Mouse (Mus musculus) heart, adult 10 weeks (tissue): Measurements from ENCODE around the gene Vmn1r64. TPM values are rescaled to one million over a fixed set of nuclear protein-coding genes. Genes with fewer than 3 reads are reported as not detected.

Source experiments
- polyA plus RNA-seq: library from polyadenylated mRNA; stranded (reverse); fragments of 350-450 nt; fragmentation: Illumina TruSeq; extraction: RNeasy Lipid Tissue Mini Kit (QIAGEN cat#74804); gene quantifications from one replicate; pipeline ENCODE4 v1.2.3, GENCODE M21; 2014; ENCODE audit warnings: low read depth, low replicate concordance

Gene Vmn1r64
- polyA plus RNA-seq = not detected

DNA sequence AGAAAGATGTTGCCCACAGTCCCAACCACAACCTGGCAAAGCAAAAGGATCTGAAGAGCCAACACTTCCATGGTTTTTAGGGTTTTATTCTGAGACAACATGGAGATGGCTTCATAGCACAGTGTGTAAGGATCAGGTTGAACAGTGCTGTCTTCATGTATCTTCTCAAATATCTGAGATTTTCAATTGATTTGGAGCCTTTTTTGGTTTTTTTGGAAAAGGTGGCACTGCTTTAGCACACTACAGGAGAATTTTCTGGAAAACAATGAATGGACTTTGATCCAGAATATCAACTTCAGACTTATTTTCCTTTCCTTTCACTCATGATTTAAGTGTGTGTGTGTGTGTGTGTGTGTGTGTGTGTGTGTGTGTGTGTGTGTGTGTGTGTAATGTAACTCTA, at the start of gene Vmn1r64:
Gene Vmn1r64, minus strand, starts transcription at position 101 of the 400 bp plus-strand sequence.

Other genes starting within 250 kb of the Vmn1r64 start
- not detected for gene Vmn1r62, start 210.9 kb downstream of the Vmn1r64 start, polyA plus RNA-seq
- not detected for gene Vmn1r63, start 79.1 kb downstream of the Vmn1r64 start, polyA plus RNA-seq
- not detected for gene Vmn1r65, start 126.5 kb upstream of the Vmn1r64 start, polyA plus RNA-seq
- not detected for gene Nlrp4c, start 160.6 kb upstream of the Vmn1r64 start, polyA plus RNA-seq